Mouse (Mus musculus) heart, postnatal 0 days (tissue): ENCODE data around the gene Ndel1.
A peak's percentile ranks its signal among the peaks of the same experiment; 100 is the strongest.

ENCODE experiments used
- CTCF ChIP-seq: IDR thresholded peaks from 2 replicates; pipeline ENCODE4 v1.5.1; 2016; ENCODE audit warnings: antibody characterized with exemption, control low read depth, low read depth
- EP300 ChIP-seq: IDR thresholded peaks from 2 replicates; pipeline ENCODE4 v1.6.1; 2016; ENCODE audit warnings: antibody characterized with exemption, low read depth

DNA sequence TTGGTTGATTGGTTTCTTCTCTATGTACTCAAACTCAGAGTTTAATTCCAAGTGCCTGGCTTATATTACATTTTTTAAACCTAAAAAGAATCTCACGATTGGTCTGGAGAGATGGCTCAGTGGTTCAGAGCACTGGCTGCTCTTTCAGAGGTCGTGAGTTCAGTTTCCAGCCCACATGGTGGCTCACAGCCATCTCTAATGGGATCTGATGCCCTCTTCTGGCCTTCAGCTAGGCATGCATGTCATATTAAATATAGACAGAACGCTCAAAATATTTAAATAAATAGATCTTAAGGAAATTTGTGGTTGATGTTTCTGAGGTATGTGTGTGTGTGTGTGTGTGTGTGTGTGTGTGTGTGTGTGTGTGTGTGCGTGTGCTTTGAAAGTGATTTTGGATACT lies 66.5 kb downstream of the Ndel1 start:
- TF ChIP-seq CTCF (peak; percentile 43), EP300 (no peak)
